Mouse (Mus musculus): ENCODE data around the gene Pf4.
"Not testable (repeated sequence)": the region's sequence is repeated elsewhere in the genome, so short reads cannot be mapped to it uniquely, and the experiment has no call there.

Gene Pf4

GRCm38 (mm10) chr5:90788114-90788513 is 15.9 kb downstream of the Pf4 start:
- no peak for DNase-seq

GRCm38 (mm10) chr5:90789306-90790073 is 17.3 kb downstream of the Pf4 start:
- DNase-seq, result peak; percentile 22

- DNase-seq, result peak; percentile 13
These were observed 17.9 kb downstream of the Pf4 start for GRCm38 (mm10) chr5:90790074-90790502.

GRCm38 (mm10) chr5:90794195-90794625 is 22.0 kb downstream of the Pf4 start, which contains the start of gene Cxcl15:
TSS of gene Cxcl15 (plus strand) at chr5:90794534.
- no peak for DNase-seq

GRCm38 (mm10) chr5:90795392-90795791 is 23.2 kb downstream of the Pf4 start:
- DNase-seq, result not testable (repeated sequence)

GRCm38 (mm10) chr5:90804574-90804973 is 32.3 kb downstream of the Pf4 start:
- no peak for DNase-seq

GRCm38 (mm10) chr5:90806050-90806449 is 33.8 kb downstream of the Pf4 start:
- no peak for DNase-seq

GRCm38 (mm10) chr5:90807176-90807950 is 35.1 kb downstream of the Pf4 start:
- no peak for DNase-seq

GRCm38 (mm10) chr5:90819756-90820155 is 47.5 kb downstream of the Pf4 start:
- DNase-seq, result no peak
